Mouse (Mus musculus) cerebellum, adult 2 months (tissue): ENCODE measurements around the gene Gm20831. TPM values are rescaled to one million over a fixed set of nuclear protein-coding genes. Genes with fewer than 3 reads are reported as not detected.
"Not testable (repeated sequence)": the region's sequence is repeated elsewhere in the genome, so short reads cannot be mapped to it uniquely, and the experiment has no call there.

Experiments
- DNase-seq, 2 experiments: peaks; one replicate each; pipeline ENCODE4 v3.0.0; 2021
- H3K27ac ChIP-seq: fragments of 200-500 bp; 2 replicates; pipeline ENCODE4 v1.5.1; 2012; ENCODE audit warnings: low read length, control low read depth, inconsistent platforms; ENCODE audit not compliant: insufficient read depth
- H3K27me3 ChIP-seq: fragments of 200-500 bp; 2 replicates; pipeline ENCODE4 v1.6.1; 2012; ENCODE audit warnings: inconsistent platforms, mild to moderate bottlenecking, low read length, moderate library complexity; ENCODE audit not compliant: control insufficient read depth, insufficient read depth
- H3K4me1 ChIP-seq: fragments of 200-500 bp; 2 replicates; pipeline ENCODE4 v1.6.1; 2011; ENCODE audit warnings: low read length; ENCODE audit not compliant: control insufficient read depth, insufficient read depth
- H3K4me3 ChIP-seq: fragments of 200-500 bp; replicated peaks from 2 replicates; pipeline ENCODE3; 2011; ENCODE audit warnings: mild to moderate bottlenecking, low read depth, low read length, control low read depth; ENCODE audit not compliant: insufficient read depth
- WGBS: fragments of 180-500 bp; shearing (Covaris S2); methylation state at CpG from one replicate; pipeline ENCODE4 v1.1.7; 2018; 5-methylcytosine and 5-hydroxymethylcytosine counted together
- polyA plus RNA-seq: library from polyadenylated mRNA; depleted of rRNA; stranded (reverse); fragments of >200 nt; gene quantifications from 2 replicates; pipeline ENCODE4 v1.2.3, GENCODE M21; 2012; rRNA removed

Gm20831 gene
- not detected in 2 replicates for polyA plus RNA-seq

DNA sequence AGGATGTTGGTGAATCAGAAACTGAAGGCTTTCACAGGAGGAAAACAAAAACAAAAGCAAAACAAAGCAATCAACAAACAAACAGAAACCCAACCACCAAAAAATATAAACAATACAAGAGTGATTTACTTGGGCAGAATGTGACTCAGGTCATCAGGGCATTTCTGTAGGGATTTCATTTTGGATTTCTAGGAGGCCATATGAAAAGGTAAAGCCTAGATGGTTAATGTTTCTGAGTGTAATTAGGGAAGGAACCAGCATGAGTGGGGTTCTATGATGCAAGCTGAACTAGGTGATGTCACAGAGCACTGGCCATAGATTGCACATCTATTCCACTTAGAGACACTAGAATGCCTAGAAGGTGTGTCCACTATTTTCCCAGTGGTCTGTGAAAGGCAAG, at the start of gene Gm20831, which contains the start of gene Gm20772:
Gm20831 (plus strand) TSS at position 301 of the 400 bp plus-strand sequence.
Gm20772 (plus strand) TSS at position 301 of the 400 bp plus-strand sequence.
- not testable (repeated sequence) for H3K4me1 ChIP-seq, H3K27ac ChIP-seq, H3K4me3 ChIP-seq, DNase-seq, H3K27me3 ChIP-seq

DNA sequence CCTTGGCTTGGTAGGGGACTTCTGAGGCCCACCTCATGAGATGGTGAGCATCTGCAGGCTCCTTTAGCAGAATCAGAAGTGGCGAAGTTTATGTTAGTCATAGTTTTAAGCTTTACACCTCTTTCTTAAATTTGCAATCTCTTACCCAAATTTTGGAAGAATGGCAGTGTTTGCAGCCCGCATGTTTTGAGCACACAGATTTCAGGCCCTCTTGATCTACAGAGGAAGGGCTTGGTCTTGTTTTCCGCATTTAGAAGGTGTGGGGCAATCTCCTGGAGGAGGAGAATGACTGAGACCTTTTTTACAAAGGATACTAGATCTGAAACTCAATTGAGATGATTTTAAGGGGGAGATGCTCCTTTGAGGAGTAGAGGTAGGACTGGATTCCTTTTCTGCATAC, 28.4 kb upstream of the Gm20831 start, which contains the start of gene Gm21904:
Gm21904 (minus strand) TSS at position 101 of the 400 bp plus-strand sequence.
- no CpG with 5 or more reads among the region's 3 CpGs for WGBS
- H3K27ac ChIP-seq, H3K27me3 ChIP-seq, DNase-seq, H3K4me1 ChIP-seq, H3K4me3 ChIP-seq: not testable (repeated sequence)

- H3K4me3 ChIP-seq, H3K27me3 ChIP-seq, DNase-seq, H3K4me1 ChIP-seq, H3K27ac ChIP-seq: not testable (repeated sequence)
- no CpG with 5 or more reads among the region's 1 CpGs for WGBS
These were observed 62.7 kb downstream of the Gm20831 start, which contains the start of gene Srsy for GRCm38 (mm10) chrY:17937230-17937629. Gene Srsy (minus strand): TSS chrY:17937330.

Other genes with a start within 250 kb of the Gm20831 start
- not detected in 2 replicates for gene Gm21904, start 28.5 kb upstream of the Gm20831 start, polyA plus RNA-seq
- not detected in 2 replicates for gene Gm20772, start within 50 bp of the Gm20831 start, polyA plus RNA-seq
- not detected in 2 replicates for gene Srsy, start 62.6 kb downstream of the Gm20831 start, polyA plus RNA-seq
- gene Gm21764, start 187.1 kb downstream of the Gm20831 start, polyA plus RNA-seq, result not detected in 2 replicates
- not detected in 2 replicates for gene Ssty1, start 214.4 kb downstream of the Gm20831 start, polyA plus RNA-seq